Mouse (Mus musculus) forebrain, postnatal 0 days (tissue): ENCODE data around the gene Cog2. TPM values are rescaled to one million over a fixed set of nuclear protein-coding genes. Genes with fewer than 3 reads are reported as not detected.

ENCODE experiments used
- ATAC-seq: fragments of 200-750 bp; cut with Nextera tagmentation; 2 replicates; pipeline ENCODE4 v1.8.0; 2017; ENCODE audit warnings: mild to moderate bottlenecking, moderate library complexity
- DNase-seq: peaks from one replicate; pipeline ENCODE4 v3.0.0-alpha.2; 2015
- H3K27ac ChIP-seq: fragments of 300-500 bp; sonication (generic); 2 replicates; pipeline ENCODE4 v1.5.1; 2014; ENCODE audit warnings: low read depth, mild to moderate bottlenecking, antibody characterized with exemption, low read length, moderate library complexity, mixed read lengths
- H3K27me3 ChIP-seq: fragments of 300-500 bp; sonication (generic); 2 replicates; pipeline ENCODE4 v1.6.1; 2014; ENCODE audit warnings: mild to moderate bottlenecking, low read length, mixed read lengths; ENCODE audit not compliant: insufficient read depth
- H3K36me3 ChIP-seq: fragments of 300-500 bp; sonication (generic); 2 replicates; pipeline ENCODE4 v1.6.1; 2014; ENCODE audit warnings: mild to moderate bottlenecking, moderate library complexity; ENCODE audit not compliant: insufficient read depth
- H3K4me1 ChIP-seq: fragments of 300-500 bp; sonication (generic); 2 replicates; pipeline ENCODE4 v1.6.1; 2014; ENCODE audit warnings: antibody characterized with exemption; ENCODE audit not compliant: insufficient read depth
- H3K4me2 ChIP-seq: fragments of 300-500 bp; sonication (generic); 2 replicates; pipeline ENCODE4 v1.6.1; 2014; ENCODE audit warnings: low read depth, mild to moderate bottlenecking, moderate library complexity
- H3K4me3 ChIP-seq: fragments of 300-500 bp; sonication (generic); 2 replicates; pipeline ENCODE4 v1.5.1; 2014; ENCODE audit warnings: low read depth, low read length, mixed read lengths
- H3K9ac ChIP-seq: fragments of 300-500 bp; sonication (generic); 2 replicates; pipeline ENCODE4 v1.6.1; 2014; ENCODE audit warnings: mild to moderate bottlenecking
- H3K9me3 ChIP-seq: fragments of 300-500 bp; sonication (generic); 2 replicates; pipeline ENCODE4 v1.6.1; 2016; ENCODE audit warnings: low read length
- CTCF ChIP-seq: sonication (generic); IDR thresholded peaks from 2 replicates; pipeline ENCODE4 v1.5.1; 2016; ENCODE audit warnings: antibody characterized with exemption, control low read depth, low read depth
- WGBS: fragments of 180-500 bp; shearing (Covaris S2); extraction: QIAGEN DNeasy Blood & Tissue Kit; methylation state at CpG from one replicate; pipeline ENCODE4 v1.1.7; 2014; 5-methylcytosine and 5-hydroxymethylcytosine counted together
- polyA plus RNA-seq: library from polyadenylated mRNA; unstranded; fragments of >200 nt; fragmentation: Nextera tagmentation; extraction: Ambion mirVana; gene quantifications from 2 replicates; pipeline ENCODE4 v1.2.1, GENCODE M21; 2015
- total RNA-seq: library from RNA; depleted of rRNA; stranded (reverse); fragments of >200 nt; gene quantifications from 2 replicates; pipeline ENCODE4 v1.2.3, GENCODE M21; 2014

The Cog2 gene
- total and polyA plus RNA-seq, 2 experiments from 2014 or later, result 19.3 to 32.9 TPM

DNA sequence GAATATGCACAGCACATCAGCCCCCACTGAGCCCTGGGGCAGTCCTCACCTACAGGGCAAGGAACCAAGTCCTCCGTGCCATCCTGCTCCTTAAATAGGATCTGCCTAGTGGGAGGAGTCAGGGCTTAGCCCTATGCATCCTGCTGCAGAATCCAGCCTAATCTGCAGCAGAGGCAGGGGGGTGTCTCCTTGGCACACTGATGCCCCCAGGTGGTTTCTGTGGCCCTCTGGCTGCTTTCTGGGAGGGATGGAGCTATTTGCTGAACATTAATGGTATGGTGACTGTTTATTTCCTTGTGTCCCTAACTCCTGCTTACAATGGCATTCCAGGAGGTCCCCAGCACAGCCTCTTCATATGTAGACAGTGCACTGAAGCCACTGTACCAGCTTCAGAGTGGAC, 27.6 kb downstream of the Cog2 start:
- TF ChIP-seq CTCF, result no peak
- ATAC-seq (no peak), DNase-seq (no peak)
- Histone ChIP-seq H3K9ac (no peak overlapping the region), H3K4me3 (no peak overlapping the region), H3K4me1 (no peaks in the 10 kb centered on the region), H3K9me3 (no peaks in the 10 kb centered on the region), H3K36me3 (peaks cover 92% of the 10 kb centered on the region), H3K27me3 (no peaks in the 10 kb centered on the region), H3K27ac (no peak overlapping the region), H3K4me2 (no peak overlapping the region)
- 61% methylated on average over 1 of the region's 1 CpGs for WGBS

DNA sequence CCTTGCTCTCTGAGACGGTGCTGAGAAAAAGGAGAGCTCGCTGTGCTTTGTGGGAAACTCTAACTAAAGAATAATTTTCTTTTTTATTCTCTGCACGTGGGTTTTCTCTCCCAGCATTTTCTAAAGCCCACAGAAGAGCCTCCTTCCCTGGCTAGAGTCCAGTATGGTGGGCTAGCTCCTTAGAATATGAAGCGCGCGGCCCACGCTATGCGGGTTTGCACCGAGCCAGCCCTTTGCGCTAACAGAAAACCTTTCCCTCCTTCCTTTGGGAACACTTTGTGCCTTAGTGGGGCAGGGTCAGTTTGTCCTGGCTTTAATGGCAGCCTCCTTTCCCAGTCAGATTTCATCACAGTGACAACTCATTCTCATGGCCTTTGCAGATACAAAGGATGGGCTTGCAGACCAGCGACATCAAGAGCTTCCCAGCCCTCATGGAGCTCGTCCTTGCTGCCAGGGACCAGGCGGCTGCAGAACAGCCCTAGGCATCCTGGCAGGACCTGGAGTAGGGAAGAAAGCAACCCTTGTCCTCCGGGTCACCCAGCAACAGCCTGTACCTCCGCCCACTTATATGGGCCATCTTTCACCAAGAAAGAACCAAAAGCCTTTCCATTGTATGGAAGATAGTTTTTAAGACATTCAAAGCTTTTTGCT, 30.6 kb downstream of the Cog2 start:
- Histone ChIP-seq H3K27me3 (no peaks in the 10 kb centered on the region), H3K27ac (no peak overlapping the region), H3K9ac (no peak overlapping the region), H3K4me2 (no peak overlapping the region), H3K4me1 (no peaks in the 10 kb centered on the region), H3K4me3 (no peak overlapping the region), H3K9me3 (no peaks in the 10 kb centered on the region), H3K36me3 (peaks cover 67% of the 10 kb centered on the region)
- no peak for DNase-seq
- ATAC-seq, result peak; percentile 68
- 89% methylated on average over 15 of the region's 15 CpGs for WGBS
- no peak for TF ChIP-seq CTCF

DNA sequence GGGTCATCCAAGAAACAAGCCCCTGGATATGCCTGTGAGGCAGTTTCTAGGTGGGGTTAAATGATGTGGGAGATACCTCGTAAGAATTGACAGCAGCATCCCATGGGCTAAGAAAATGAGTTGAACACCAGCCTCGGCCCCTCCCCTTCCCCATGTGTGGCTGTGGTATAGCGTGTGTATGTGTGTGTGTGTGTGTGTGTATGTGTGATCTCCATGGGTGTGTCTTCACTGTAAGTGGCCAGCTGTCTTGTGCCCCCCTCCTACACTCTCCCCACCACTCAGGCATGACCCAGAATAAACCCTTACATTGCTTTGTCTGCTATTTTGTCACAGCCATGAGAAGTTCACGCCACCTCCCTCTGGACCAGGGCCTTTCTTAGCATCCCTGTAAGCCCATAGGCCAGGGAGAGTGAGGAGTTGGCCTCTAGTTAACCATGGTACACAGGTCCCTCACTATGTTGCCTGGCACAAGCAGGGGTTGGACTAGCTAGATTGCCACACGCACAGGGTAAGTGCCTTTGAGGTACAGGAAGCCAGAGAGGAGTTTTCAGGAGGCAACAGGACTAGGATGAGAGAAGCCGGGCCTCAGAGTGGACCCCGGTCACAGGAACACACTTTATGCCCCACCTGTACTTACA, 34.7 kb downstream of the Cog2 start:
- Histone ChIP-seq H3K4me1 (no peaks in the 10 kb centered on the region), H3K9ac (no peak overlapping the region), H3K9me3 (no peaks in the 10 kb centered on the region), H3K27me3 (no peaks in the 10 kb centered on the region), H3K4me3 (no peak overlapping the region), H3K36me3 (peaks cover 27% of the 10 kb centered on the region), H3K4me2 (no peak overlapping the region), H3K27ac (no peak overlapping the region)
- no peak for ATAC-seq
- no peak for DNase-seq
- 90% methylated on average over 7 of the region's 7 CpGs for WGBS
- no peak for TF ChIP-seq CTCF

DNA sequence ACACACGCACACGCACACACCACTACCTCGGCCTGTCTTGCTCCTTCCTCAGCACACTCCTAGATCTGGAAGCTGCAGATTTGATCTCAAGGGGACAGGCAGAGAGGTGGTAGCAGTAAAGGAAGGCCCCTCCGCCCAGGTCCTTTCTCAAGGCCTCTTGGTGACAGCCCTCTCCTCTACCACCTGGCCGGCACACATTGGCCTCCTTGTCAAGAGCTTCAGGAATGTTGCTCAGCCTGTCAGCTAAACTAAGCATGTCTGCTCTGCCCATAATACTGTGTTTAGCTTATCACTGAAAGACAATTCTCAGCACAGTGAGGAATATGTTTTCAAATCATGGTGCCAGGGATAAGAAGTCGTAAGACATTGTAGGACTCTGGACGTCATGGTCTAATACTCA, 35.6 kb downstream of the Cog2 start:
- Histone ChIP-seq H3K9ac (no peak overlapping the region), H3K36me3 (peaks cover 17% of the 10 kb centered on the region), H3K27ac (no peak overlapping the region), H3K4me2 (no peak overlapping the region), H3K9me3 (no peaks in the 10 kb centered on the region), H3K27me3 (no peaks in the 10 kb centered on the region), H3K4me1 (no peaks in the 10 kb centered on the region), H3K4me3 (no peak overlapping the region)
- DNase-seq (no peak), ATAC-seq (0 out of 2 replicates have a peak, but pooled peaks have one; percentile 35)
- no peak for TF ChIP-seq CTCF
- 76% methylated on average over 7 of the region's 7 CpGs for WGBS

DNA sequence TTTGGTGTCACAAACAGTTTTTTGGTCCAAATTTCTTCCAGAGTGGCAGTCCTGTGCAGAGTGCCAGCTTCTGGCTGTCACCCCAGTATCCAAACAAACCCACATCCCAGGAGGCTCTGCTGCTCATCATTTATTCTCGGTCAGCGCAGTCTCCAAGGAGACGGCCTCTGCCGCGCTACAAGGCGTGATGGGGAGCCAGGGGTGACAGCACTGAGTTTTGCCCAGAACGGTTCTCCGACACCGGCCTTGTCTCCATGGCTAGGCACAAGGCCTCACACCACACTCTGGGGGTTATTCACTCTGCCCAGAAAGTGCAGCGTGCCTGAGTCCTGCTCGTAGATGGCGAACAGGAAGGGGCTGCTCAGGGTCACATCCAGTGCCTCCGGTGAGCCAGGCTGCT, 36.1 kb downstream of the Cog2 start:
- no peaks in the 10 kb centered on the region for H3K9me3 ChIP-seq
- no peak overlapping the region for H3K9ac ChIP-seq
- ATAC-seq (peak; percentile 81), DNase-seq (peak; percentile 31)
- no peak for TF ChIP-seq CTCF
- WGBS, result 67% methylated on average over 13 of the region's 13 CpGs
- H3K27me3 ChIP-seq, result no peaks in the 10 kb centered on the region
- no peaks in the 10 kb centered on the region for H3K4me1 ChIP-seq
- H3K27ac ChIP-seq, result peak overlapping the region; percentile 21; the same call in 1 of the 2 replicates
- peaks cover 13% of the 10 kb centered on the region for H3K36me3 ChIP-seq
- H3K4me2 ChIP-seq, result no peak overlapping the region
- no peak overlapping the region for H3K4me3 ChIP-seq

- H3K27ac ChIP-seq, result 0 out of 2 replicates have a peak overlapping the region, but pooled peaks have one; percentile 15
- no peak overlapping the region for H3K4me3 ChIP-seq
- no peak for TF ChIP-seq CTCF
- no peaks in the 10 kb centered on the region for H3K4me1 ChIP-seq
- 72% methylated on average over 5 of the region's 5 CpGs for WGBS
- ATAC-seq (no peak), DNase-seq (no peak)
- no peak overlapping the region for H3K4me2 ChIP-seq
- H3K36me3 ChIP-seq, result peaks cover 5% of the 10 kb centered on the region
- H3K27me3 ChIP-seq, result no peaks in the 10 kb centered on the region
- H3K9ac ChIP-seq, result no peak overlapping the region
- H3K9me3 ChIP-seq, result no peaks in the 10 kb centered on the region
These were observed 36.9 kb downstream of the Cog2 start for GRCm38 (mm10) chr8:124557476-124557875.

DNA sequence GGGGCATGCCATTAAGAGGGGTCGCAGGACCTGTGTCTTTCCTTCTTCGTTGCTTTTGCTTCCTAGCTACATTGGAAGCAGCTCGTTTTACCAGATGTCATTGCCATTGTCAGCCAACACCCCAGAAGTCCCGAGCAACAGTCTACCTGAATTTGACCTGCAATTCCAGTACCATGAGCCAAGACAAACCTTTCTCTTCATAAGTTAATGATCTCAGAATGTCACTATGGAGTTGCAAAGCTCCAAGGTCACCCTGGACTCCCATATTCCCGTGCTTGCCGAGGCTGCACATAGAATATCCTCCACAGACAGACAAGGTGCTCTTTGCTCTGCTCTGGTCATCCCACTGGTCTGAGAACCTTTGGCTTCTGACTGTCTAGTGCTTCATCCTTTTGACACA, 46.6 kb downstream of the Cog2 start:
- no peak for DNase-seq
- H3K9ac ChIP-seq, result no peak overlapping the region
- no peaks in the 10 kb centered on the region for H3K36me3 ChIP-seq
- H3K9me3 ChIP-seq, result no peaks in the 10 kb centered on the region
- no peak for TF ChIP-seq CTCF
- no peak overlapping the region for H3K4me3 ChIP-seq
- H3K27ac ChIP-seq, result no peak overlapping the region
- 86% methylated on average over 6 of the region's 6 CpGs for WGBS
- H3K27me3 ChIP-seq, result no peaks in the 10 kb centered on the region
- no peaks in the 10 kb centered on the region for H3K4me1 ChIP-seq
- ATAC-seq, result no peak
- H3K4me2 ChIP-seq, result no peak overlapping the region
